Mouse (Mus musculus) olfactory bulb, adult 2 months (tissue): ENCODE results near the gene Ptk6. TPM values are rescaled to one million over a fixed set of nuclear protein-coding genes. Genes with fewer than 3 reads are reported as not detected.
A peak's percentile ranks its signal among the peaks of the same experiment; 100 is the strongest.

ENCODE experiments used
- H3K27ac ChIP-seq: fragments of 200-500 bp; 2 replicates; pipeline ENCODE4 v1.5.1; 2012; ENCODE audit warnings: low read depth, low read length; ENCODE audit not compliant: insufficient read depth
- H3K4me1 ChIP-seq: fragments of 200-500 bp; 2 replicates; pipeline ENCODE4 v1.6.1; 2012; ENCODE audit warnings: low read length; ENCODE audit not compliant: control insufficient read depth, insufficient read depth
- H3K4me3 ChIP-seq: fragments of 200-500 bp; 2 replicates; pipeline ENCODE4 v1.5.1; 2012; ENCODE audit warnings: mild to moderate bottlenecking, low read depth, low read length, moderate library complexity; ENCODE audit not compliant: insufficient read depth
- CTCF ChIP-seq: fragments of 200-500 bp; IDR thresholded peaks from 2 replicates; pipeline ENCODE4 v1.5.1; 2012; ENCODE audit warnings: low read depth, mild to moderate bottlenecking, low read length, moderate library complexity; ENCODE audit not compliant: insufficient read depth
- POLR2A ChIP-seq: fragments of 200-500 bp; IDR thresholded peaks from 2 replicates; pipeline ENCODE4 v1.6.1; 2012; ENCODE audit warnings: mild to moderate bottlenecking, low read depth, low read length, moderate library complexity; ENCODE audit not compliant: insufficient read depth
- WGBS: fragments of 180-500 bp; shearing (Covaris S2); methylation state at CpG from one replicate; pipeline ENCODE4 v1.1.7; 2018; 5-methylcytosine and 5-hydroxymethylcytosine counted together
- polyA plus RNA-seq: library from polyadenylated mRNA; stranded (reverse); fragments of >200 nt; gene quantifications from 2 replicates; pipeline ENCODE4 v1.2.4, GENCODE M21; 2012; ENCODE audit warnings: low replicate concordance; ENCODE audit not compliant: missing spikeins, insufficient read depth, insufficient read length

Ptk6 gene
- polyA plus RNA-seq: not detected in 2 replicates

DNA sequence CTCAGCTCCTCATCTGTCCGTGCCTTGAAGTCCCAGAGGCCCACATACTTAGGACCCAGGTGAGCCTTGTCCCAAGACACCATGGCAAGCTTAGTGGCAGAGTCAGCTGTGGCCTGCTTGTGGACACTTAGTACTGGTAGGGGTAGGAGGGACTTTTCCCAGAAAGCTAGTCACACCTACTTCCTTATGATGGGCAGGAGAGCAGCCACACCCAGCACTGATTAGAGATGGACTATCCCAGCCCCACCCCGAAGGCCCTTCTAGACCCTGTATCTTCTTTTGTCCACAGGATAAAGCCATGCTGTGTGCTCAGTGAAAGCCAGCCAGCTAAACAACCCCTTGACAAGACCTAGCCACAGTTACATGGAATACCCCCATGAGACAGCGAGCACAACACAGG is at the start of gene Ptk6:
Gene Ptk6 (minus strand): TSS at position 368 of the 400 bp plus-strand sequence.
- no peaks in the 10 kb centered on the region for H3K4me1 ChIP-seq
- H3K27ac ChIP-seq: no peak within 1 kb of the TSS
- WGBS: 85% methylated on average over 3 of the region's 3 CpGs
- no peak for TF ChIP-seq CTCF
- no peak for TF ChIP-seq POLR2A
- H3K4me3 ChIP-seq: no peak within 1 kb of the TSS

DNA sequence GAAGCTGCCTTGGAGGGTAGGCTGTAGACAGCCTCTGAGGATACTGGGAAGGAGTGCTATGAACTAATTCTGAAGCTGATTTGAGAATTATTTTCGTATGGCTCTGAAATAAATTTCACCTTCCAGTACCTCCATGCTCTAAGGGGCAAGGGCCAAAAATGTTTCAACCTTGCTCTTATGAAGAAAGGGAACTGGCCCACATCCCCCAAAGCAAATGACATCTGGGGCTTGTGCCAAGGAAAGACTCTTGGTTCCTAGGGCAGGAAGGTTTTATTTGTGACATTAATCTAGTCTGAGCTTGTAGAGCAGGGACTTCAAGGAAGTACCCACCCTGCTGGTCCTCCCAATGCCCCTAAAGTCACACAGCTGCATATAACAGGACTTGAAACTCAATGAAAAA is 49.3 kb upstream of the Ptk6 start:
- 97% methylated on average over 1 of the region's 1 CpGs for WGBS
- H3K4me3 ChIP-seq: no peak overlapping the region

DNA sequence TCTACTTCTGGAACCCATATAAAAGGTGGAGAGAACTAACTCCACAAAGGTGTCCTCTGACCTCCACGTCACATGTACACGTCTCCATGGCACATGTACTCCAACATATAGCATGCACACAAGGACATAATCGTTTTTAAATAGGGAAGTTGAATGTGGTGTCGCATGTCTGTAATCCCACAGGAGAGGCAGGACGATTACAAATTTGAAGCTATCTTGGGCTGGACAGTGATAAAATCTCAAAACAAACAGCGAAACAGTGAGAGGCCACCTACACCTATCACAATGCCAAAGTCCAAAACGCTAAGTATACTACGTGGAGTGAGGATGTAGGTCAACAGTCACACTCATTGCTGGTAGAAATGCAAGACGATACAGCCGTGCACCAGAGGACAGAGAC is 46.6 kb upstream of the Ptk6 start:
- Histone ChIP-seq H3K27ac (no peak overlapping the region), H3K4me1 (no peaks in the 10 kb centered on the region), H3K4me3 (no peak overlapping the region)
- TF ChIP-seq POLR2A (no peak), CTCF (no peak)
- WGBS: 90% methylated on average over 10 of the region's 10 CpGs

More for the DNA sequence above, 49.3 kb upstream of the Ptk6 start:
- Histone ChIP-seq H3K27ac (no peak overlapping the region), H3K4me1 (no peaks in the 10 kb centered on the region)
- no peak for TF ChIP-seq POLR2A
- no peak for TF ChIP-seq CTCF

DNA sequence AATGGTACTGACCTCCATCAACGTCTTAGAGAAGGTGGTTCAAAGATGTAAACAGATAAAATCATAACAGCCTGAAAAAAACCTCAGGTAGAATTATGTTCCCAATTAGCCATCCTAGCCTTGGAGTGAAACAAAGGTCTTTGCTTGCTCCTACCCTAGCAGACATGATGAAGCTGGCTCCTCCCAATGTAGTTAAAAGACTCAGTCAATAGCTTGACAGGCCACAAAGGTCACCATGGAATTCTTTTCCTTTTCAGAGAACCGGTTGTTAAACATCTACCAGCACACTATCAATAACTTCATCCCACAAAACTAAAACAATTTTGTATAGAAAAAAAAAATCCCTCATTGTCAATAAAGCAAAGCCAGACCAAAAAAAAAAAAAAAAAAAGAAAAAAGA is 42.4 kb upstream of the Ptk6 start:
- no peak for TF ChIP-seq POLR2A
- TF ChIP-seq CTCF: no peak
- Histone ChIP-seq H3K4me1 (peaks cover 5% of the 10 kb centered on the region; the same call in 1 of the 2 replicates), H3K27ac (no peak overlapping the region), H3K4me3 (no peak overlapping the region)
- 32% methylated on average over 2 of the region's 2 CpGs for WGBS

- TF ChIP-seq POLR2A (no peak), CTCF (no peak)
- no peak overlapping the region for H3K27ac ChIP-seq
- 43% methylated on average over 11 of the region's 11 CpGs for WGBS
- no peak overlapping the region for H3K4me3 ChIP-seq
- H3K4me1 ChIP-seq: peaks cover 12% of the 10 kb centered on the region
Measured at GRCm38 (mm10) chr2:181243706-181244394, 41.3 kb upstream of the Ptk6 start.

DNA sequence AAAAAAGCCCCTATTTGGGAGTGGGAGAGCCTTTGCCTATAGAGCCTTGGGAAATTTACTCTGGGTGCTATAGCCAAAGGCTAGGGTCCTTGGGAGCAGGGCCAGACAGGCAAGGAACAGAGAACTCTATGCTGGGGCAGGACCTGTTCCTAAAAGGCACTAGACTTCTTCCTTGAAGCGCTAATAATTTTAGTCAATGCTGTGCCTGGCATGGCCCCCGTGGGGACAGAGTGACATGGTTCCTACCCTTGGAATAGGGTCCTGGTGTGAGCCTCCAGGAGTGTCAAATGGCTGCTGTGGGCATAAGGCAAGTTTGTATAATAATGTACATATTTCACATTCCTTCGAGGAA is 39.7 kb upstream of the Ptk6 start:
- no peak overlapping the region for H3K27ac ChIP-seq
- no peak for TF ChIP-seq POLR2A
- TF ChIP-seq CTCF: no peak
- H3K4me1 ChIP-seq: peaks cover 12% of the 10 kb centered on the region
- no peak overlapping the region for H3K4me3 ChIP-seq
- WGBS: 77% methylated on average over 3 of the region's 3 CpGs

DNA sequence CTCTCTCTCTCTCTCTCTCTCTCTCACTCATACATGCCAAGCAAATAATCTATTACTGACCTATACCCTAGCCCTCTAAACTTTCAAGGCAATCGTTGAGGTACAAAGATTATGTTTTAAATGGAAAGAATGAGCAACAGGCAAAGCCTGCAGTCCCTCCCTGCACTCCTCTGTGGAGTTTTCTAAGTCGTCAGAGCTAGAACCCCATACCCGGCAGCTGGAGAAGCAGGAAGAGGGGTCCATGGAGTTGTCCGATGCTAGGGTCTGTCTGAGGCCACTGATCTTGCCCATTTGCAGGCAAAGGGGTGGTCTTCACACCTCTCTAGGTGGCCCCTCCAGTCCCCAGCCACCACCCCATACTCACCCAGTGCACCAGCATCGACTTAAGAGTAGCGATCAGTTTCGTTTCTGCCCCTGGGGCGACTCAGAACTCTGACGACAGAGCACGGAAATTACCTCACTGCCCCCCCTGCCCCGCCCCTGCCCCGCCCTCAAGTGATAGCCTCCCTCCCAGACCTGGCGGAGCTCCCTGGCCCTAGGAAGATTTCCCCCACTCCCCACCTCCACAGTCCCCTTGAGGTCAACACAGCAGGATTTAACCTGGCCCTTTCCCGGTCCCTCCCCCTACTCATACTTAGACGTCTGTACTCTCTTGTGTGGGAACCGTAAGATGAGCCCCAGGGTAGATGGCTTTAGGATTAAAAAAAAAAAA is 39.2 kb upstream of the Ptk6 start, which contains the start of gene Helz2:
Gene Helz2 (minus strand): TSS at position 426 of the 712 bp plus-strand sequence.
- peak within 1 kb of the TSS; percentile 32 for H3K4me3 ChIP-seq

GRCm38 (mm10) chr2:181240806-181241440 is 38.3 kb upstream of the Ptk6 start:
- H3K27ac ChIP-seq: no peak overlapping the region
- H3K4me3 ChIP-seq: no peak overlapping the region
- H3K4me1 ChIP-seq: peaks cover 12% of the 10 kb centered on the region
- 93% methylated on average over 13 of the region's 13 CpGs for WGBS
- TF ChIP-seq CTCF (no peak), POLR2A (no peak)

More for the DNA sequence above, 39.2 kb upstream of the Ptk6 start, which contains the start of gene Helz2:
- H3K4me1 ChIP-seq: peaks cover 12% of the 10 kb centered on the region
- WGBS: 23% methylated on average over 16 of the region's 16 CpGs
- TF ChIP-seq CTCF (no peak), POLR2A (no peak)
- no peak within 1 kb of the TSS for H3K27ac ChIP-seq

DNA sequence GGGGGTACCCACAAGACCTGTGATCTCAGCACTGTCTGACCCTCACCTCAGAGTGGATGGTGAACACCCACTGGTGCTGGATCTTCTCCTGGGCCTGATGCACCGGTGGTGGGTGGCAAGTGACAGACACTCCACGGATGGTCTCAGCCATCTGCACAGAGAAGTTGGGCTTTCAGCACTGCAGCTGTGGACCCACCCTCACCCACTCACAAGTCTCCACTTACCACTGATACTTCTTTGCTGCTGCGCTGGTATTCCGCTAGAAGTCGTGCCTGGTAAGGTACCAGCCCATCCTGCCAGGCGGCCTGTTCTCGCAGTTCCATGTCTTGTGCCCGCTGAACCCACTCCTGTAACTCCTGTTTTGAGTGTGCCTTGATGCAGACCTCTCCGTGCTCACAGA is 36.7 kb upstream of the Ptk6 start:
- WGBS: 73% methylated on average over 9 of the region's 9 CpGs
- Histone ChIP-seq H3K27ac (no peak overlapping the region), H3K4me1 (peaks cover 12% of the 10 kb centered on the region), H3K4me3 (no peak overlapping the region)
- no peak for TF ChIP-seq CTCF
- TF ChIP-seq POLR2A: no peak
